Mouse (Mus musculus): Measurements from ENCODE around the gene Cdt1. TPM values are rescaled to one million over a fixed set of nuclear protein-coding genes. Genes with fewer than 3 reads are reported as not detected.

Cdt1 gene
- total and polyA plus RNA-seq, 3 experiments, result 49.9 to 375 (median 70.8) TPM

- Histone ChIP-seq H3K9me3 (replicated peaks) (no peaks in the 10 kb centered on the region), H3K36me3 (replicated peaks) (peaks cover 23% of the 10 kb centered on the region), H3K27me3 (ENCODE audit: insufficient read depth, low read length) (peaks cover 66% of the 10 kb centered on the region), H3K4me3 (ENCODE audit: low read depth, low read length) (no peak overlapping the region), H3K4me1 (ENCODE audit: insufficient read depth, low read depth, low read length) (peaks cover 2% of the 10 kb centered on the region; the same call in 1 of the 2 replicates)
- TF ChIP-seq POLR2AphosphoS5 (IDR thresholded peaks at IDR 0.05; ENCODE audit: insufficient replicate concordance, low read depth, low read length), result no peak
- TF ChIP-seq GATA1 (IDR thresholded peaks at IDR 0.05; ENCODE audit: borderline replicate concordance, low read length), result no peak
- TF ChIP-seq GATA2 (IDR thresholded peaks at IDR 0.05; ENCODE audit: borderline replicate concordance, low read depth, low read length), result no peak
- no peak for TF ChIP-seq CTCF (IDR thresholded peaks at IDR 0.05; ENCODE audit: low read depth, low read length)
- ATAC-seq (ENCODE audit: extremely low read depth, insufficient number of reproducible peaks, low FRiP score, poor library complexity, severe bottlenecking) (no peak), DNase-seq (ENCODE audit: low spot score) (no peak)
These were observed 26.1 kb downstream of the Cdt1 start for GRCm38 (mm10) chr8:122593783-122594507.

- ATAC-seq (ENCODE audit: extremely low read depth, insufficient number of reproducible peaks, low FRiP score, poor library complexity, severe bottlenecking), result no peak
- Histone ChIP-seq H3K27me3 (ENCODE audit: insufficient read depth, low read length) (peaks cover 63% of the 10 kb centered on the region), H3K4me1 (ENCODE audit: insufficient read depth, low read depth, low read length) (peaks cover 2% of the 10 kb centered on the region; the same call in 1 of the 2 replicates), H3K9me3 (replicated peaks) (no peaks in the 10 kb centered on the region), H3K36me3 (replicated peaks) (peaks cover 30% of the 10 kb centered on the region), H3K4me3 (ENCODE audit: low read depth, low read length) (no peak overlapping the region)
- TF ChIP-seq GATA2 (IDR thresholded peaks at IDR 0.05; ENCODE audit: borderline replicate concordance, low read depth, low read length) (no peak), CTCF (IDR thresholded peaks at IDR 0.05; ENCODE audit: low read depth, low read length) (no peak)
- DNase-seq (ENCODE audit: low spot score), result no peak
These were observed 28.2 kb downstream of the Cdt1 start for GRCm38 (mm10) chr8:122596031-122596430.

DNA sequence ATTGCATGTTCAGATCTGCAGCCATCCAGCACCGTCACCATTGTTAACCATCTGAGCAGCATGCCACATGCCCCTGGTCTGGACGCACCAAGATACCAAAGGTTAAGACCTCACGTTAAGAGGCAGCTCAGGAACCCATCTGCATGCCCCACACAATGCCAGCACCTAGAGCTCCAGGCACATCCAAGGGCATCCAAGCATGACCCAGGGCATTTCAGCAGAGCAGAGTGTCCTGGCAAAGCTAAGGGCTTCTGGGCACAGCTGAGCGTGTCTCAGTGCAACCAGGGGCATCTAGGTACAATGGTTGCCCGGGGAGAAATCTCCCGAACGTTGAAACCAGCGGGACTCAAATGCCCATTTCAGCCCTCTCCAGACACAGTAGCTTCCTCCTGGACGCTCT is 32.9 kb downstream of the Cdt1 start:
- H3K9me3 ChIP-seq (replicated peaks), result no peaks in the 10 kb centered on the region
- no peak for DNase-seq (ENCODE audit: low spot score)
- peaks cover 53% of the 10 kb centered on the region for H3K27me3 ChIP-seq (ENCODE audit: insufficient read depth, low read length)
- peaks cover 6% of the 10 kb centered on the region for H3K4me1 ChIP-seq (ENCODE audit: insufficient read depth, low read depth, low read length)
- no peak for ATAC-seq (ENCODE audit: extremely low read depth, insufficient number of reproducible peaks, low FRiP score, poor library complexity, severe bottlenecking)
- H3K36me3 ChIP-seq (replicated peaks), result peaks cover 24% of the 10 kb centered on the region
- TF ChIP-seq CTCF (IDR thresholded peaks at IDR 0.05; ENCODE audit: low read depth, low read length) (no peak), GATA2 (IDR thresholded peaks at IDR 0.05; ENCODE audit: borderline replicate concordance, low read depth, low read length) (no peak), GATA1 (IDR thresholded peaks at IDR 0.05; ENCODE audit: borderline replicate concordance, low read length) (no peak), POLR2AphosphoS5 (IDR thresholded peaks at IDR 0.05; ENCODE audit: insufficient replicate concordance, low read depth, low read length) (no peak), TAL1 (conservative IDR thresholded peaks at IDR 0.05; ENCODE audit: low read depth, low read length) (no peak)
- no peak overlapping the region for H3K4me3 ChIP-seq (ENCODE audit: low read depth, low read length)

- Histone ChIP-seq H3K9me3 (replicated peaks) (no peaks in the 10 kb centered on the region), H3K27me3 (ENCODE audit: insufficient read depth, low read length) (peaks cover 48% of the 10 kb centered on the region), H3K36me3 (replicated peaks) (peaks cover 14% of the 10 kb centered on the region), H3K4me3 (ENCODE audit: low read depth, low read length) (no peak overlapping the region), H3K4me1 (ENCODE audit: insufficient read depth, low read depth, low read length) (peaks cover 6% of the 10 kb centered on the region)
- TF ChIP-seq CTCF (IDR thresholded peaks at IDR 0.05; ENCODE audit: low read depth, low read length) (no peak), POLR2AphosphoS5 (IDR thresholded peaks at IDR 0.05; ENCODE audit: insufficient replicate concordance, low read depth, low read length) (no peak), TAL1 (conservative IDR thresholded peaks at IDR 0.05; ENCODE audit: low read depth, low read length) (no peak), GATA1 (IDR thresholded peaks at IDR 0.05; ENCODE audit: borderline replicate concordance, low read length) (no peak), GATA2 (IDR thresholded peaks at IDR 0.05; ENCODE audit: borderline replicate concordance, low read depth, low read length) (no peak)
- DNase-seq (ENCODE audit: low spot score), result no peak
- no peak for ATAC-seq (ENCODE audit: extremely low read depth, insufficient number of reproducible peaks, low FRiP score, poor library complexity, severe bottlenecking)
These were observed 36.8 kb downstream of the Cdt1 start for GRCm38 (mm10) chr8:122604640-122605039.

- TF ChIP-seq GATA2 (IDR thresholded peaks at IDR 0.05; ENCODE audit: borderline replicate concordance, low read depth, low read length) (no peak), CTCF (IDR thresholded peaks at IDR 0.05; ENCODE audit: low read depth, low read length) (no peak), TAL1 (conservative IDR thresholded peaks at IDR 0.05; ENCODE audit: low read depth, low read length) (no peak), POLR2AphosphoS5 (IDR thresholded peaks at IDR 0.05; ENCODE audit: insufficient replicate concordance, low read depth, low read length) (no peak), GATA1 (IDR thresholded peaks at IDR 0.05; ENCODE audit: borderline replicate concordance, low read length) (no peak)
- ATAC-seq (ENCODE audit: extremely low read depth, insufficient number of reproducible peaks, low FRiP score, poor library complexity, severe bottlenecking) (no peak), DNase-seq (ENCODE audit: low spot score) (no peak)
- Histone ChIP-seq H3K36me3 (replicated peaks) (peaks cover 11% of the 10 kb centered on the region), H3K4me1 (ENCODE audit: insufficient read depth, low read depth, low read length) (peaks cover 7% of the 10 kb centered on the region), H3K4me3 (ENCODE audit: low read depth, low read length) (no peak overlapping the region), H3K9me3 (replicated peaks) (no peaks in the 10 kb centered on the region), H3K27me3 (ENCODE audit: insufficient read depth, low read length) (peaks cover 44% of the 10 kb centered on the region)
These were observed 37.6 kb downstream of the Cdt1 start for GRCm38 (mm10) chr8:122605367-122605766.

DNA sequence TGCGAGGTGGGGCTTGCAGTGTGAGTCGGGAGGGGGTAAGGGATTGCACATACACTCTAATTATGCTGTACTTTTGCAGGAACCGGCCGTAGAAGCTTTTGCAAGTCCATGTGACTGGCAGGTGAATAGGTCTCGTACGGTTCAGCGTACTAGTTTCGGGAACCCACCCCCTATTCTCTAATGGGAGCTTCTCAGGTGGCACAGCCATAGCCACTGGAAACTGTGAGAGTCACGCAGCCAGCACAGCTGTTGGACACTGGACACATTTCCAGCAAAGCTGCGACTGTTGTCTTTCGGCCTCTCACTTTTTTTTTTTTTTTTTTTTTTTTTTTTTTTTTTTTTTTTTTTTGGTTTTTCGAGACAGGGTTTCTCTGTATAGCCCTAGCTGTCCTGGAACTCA is 39.0 kb downstream of the Cdt1 start:
- TF ChIP-seq GATA1 (IDR thresholded peaks at IDR 0.05; ENCODE audit: borderline replicate concordance, low read length) (no peak), TAL1 (conservative IDR thresholded peaks at IDR 0.05; ENCODE audit: low read depth, low read length) (no peak), POLR2AphosphoS5 (IDR thresholded peaks at IDR 0.05; ENCODE audit: insufficient replicate concordance, low read depth, low read length) (no peak), GATA2 (IDR thresholded peaks at IDR 0.05; ENCODE audit: borderline replicate concordance, low read depth, low read length) (no peak), CTCF (IDR thresholded peaks at IDR 0.05; ENCODE audit: low read depth, low read length) (no peak)
- Histone ChIP-seq H3K36me3 (replicated peaks) (peaks cover 7% of the 10 kb centered on the region), H3K9me3 (replicated peaks) (no peaks in the 10 kb centered on the region), H3K4me3 (ENCODE audit: low read depth, low read length) (no peak overlapping the region), H3K4me1 (ENCODE audit: insufficient read depth, low read depth, low read length) (peaks cover 15% of the 10 kb centered on the region), H3K27me3 (ENCODE audit: insufficient read depth, low read length) (peaks cover 35% of the 10 kb centered on the region)
- ATAC-seq (ENCODE audit: extremely low read depth, insufficient number of reproducible peaks, low FRiP score, poor library complexity, severe bottlenecking) (no peak), DNase-seq (ENCODE audit: low spot score) (no peak)

Measured in G1E (cell line).